10 mouse cellular contexts compared by ENCODE assay signal in the genomic region with DNA sequence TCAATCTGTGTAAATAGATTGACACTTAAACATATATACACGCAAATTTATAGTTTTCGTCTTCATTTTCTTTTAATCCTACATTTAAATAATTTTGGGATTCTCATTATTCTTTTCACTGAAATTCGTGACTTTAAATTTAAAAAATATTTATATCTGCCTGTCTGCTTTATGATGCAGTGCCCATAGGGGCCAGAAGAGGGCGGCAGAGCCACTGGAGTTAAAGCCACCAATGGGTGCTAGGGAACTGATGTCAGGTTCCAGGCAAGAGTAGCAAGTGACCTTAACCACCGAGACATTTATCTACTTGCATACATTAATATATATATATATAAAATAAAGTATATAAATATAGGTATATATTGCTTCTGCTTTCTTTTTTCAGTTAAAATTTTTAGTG. TPM values are rescaled to one million over a fixed set of nuclear protein-coding genes. Genes with fewer than 3 reads are reported as not detected.
DNase-seq lines count a peak whose midpoint lies in the region; ATAC-seq and TF ChIP-seq lines count a peak whose summit lies in the region.
"Had no signal": no experiment of that assay in that cellular context is flagged by ENCODE, and none has a peak within 500 bp of the region (broad histone marks: within the 10 kb centered on the region; RNA-seq: fewer than 3 reads in every experiment).

No protein-coding gene starts in this region.

- intact Hi-C loops in gastrocnemius, postnatal 36 days (cut with DNase I): no loop called here

- peak; percentile 23 for TF ChIP-seq CTCF in midbrain, postnatal 0 days (IDR thresholded peaks at IDR 0.05)

- no peak for ATAC-seq in midbrain, postnatal 0 days (ENCODE audit: low FRiP score)
- ATAC-seq in midbrain, embryonic 15.5 days (replicated peaks): no peak

- no peak for DNase-seq in midbrain, postnatal 0 days (ENCODE audit: low spot score)
- DNase-seq in adrenal gland, adult 2 months: peak; percentile 17
- DNase-seq in kidney, postnatal 4 days: peak; percentile 40 to 43
- DNase-seq in thymus, postnatal 14 days: peak; percentile 39
- DNase-seq in gastrocnemius, postnatal 36 days: no peak
- no peak for DNase-seq in heart, adult 8-10 months (ENCODE audit: low spot score)

- 64% methylated on average over 5 of the region's 5 CpGs for WGBS in midbrain, postnatal 0 days
- 68% methylated on average over 5 of the region's 5 CpGs for WGBS in midbrain, embryonic 15.5 days

- no peak overlapping the region for H3K27ac ChIP-seq in midbrain, postnatal 0 days (ENCODE audit: low read depth, low read length)
- H3K27ac ChIP-seq in midbrain, embryonic 15.5 days: no peak overlapping the region
- H3K27ac ChIP-seq: stomach, embryonic 15.5 days had no signal

- H3K4me3 ChIP-seq in midbrain, postnatal 0 days (ENCODE audit: low read depth, low read length): no peak overlapping the region
- H3K4me3 ChIP-seq in midbrain, embryonic 15.5 days: no peak overlapping the region
- H3K4me3 ChIP-seq: stomach, embryonic 15.5 days had no signal

- no peak overlapping the region for H3K4me2 ChIP-seq in midbrain, postnatal 0 days (ENCODE audit: low read depth, low read length, poor library complexity, severe bottlenecking)
- H3K4me2 ChIP-seq in midbrain, embryonic 15.5 days: no peak overlapping the region
- H3K4me2 ChIP-seq: stomach, embryonic 15.5 days had no signal

- H3K4me1 ChIP-seq in midbrain, postnatal 0 days (ENCODE audit: insufficient read depth, low read length): no peaks in the 10 kb centered on the region
- H3K4me1 ChIP-seq in midbrain, embryonic 15.5 days: no peaks in the 10 kb centered on the region
- H3K4me1 ChIP-seq: stomach, embryonic 15.5 days had no signal

- H3K9ac ChIP-seq in midbrain, postnatal 0 days (replicated peaks; ENCODE audit: low read length, poor library complexity, severe bottlenecking): no peak overlapping the region
- no peak overlapping the region for H3K9ac ChIP-seq in midbrain, embryonic 15.5 days
- H3K9ac ChIP-seq: stomach, embryonic 15.5 days had no signal

- H3K9me3 ChIP-seq in midbrain, postnatal 0 days (ENCODE audit: low read length): no peaks in the 10 kb centered on the region
- no peaks in the 10 kb centered on the region for H3K9me3 ChIP-seq in midbrain, embryonic 15.5 days
- H3K9me3 ChIP-seq: stomach, embryonic 15.5 days had no signal

- no peaks in the 10 kb centered on the region for H3K27me3 ChIP-seq in midbrain, postnatal 0 days (ENCODE audit: insufficient read depth, low read length)
- H3K27me3 ChIP-seq in midbrain, embryonic 15.5 days (replicated peaks): no peaks in the 10 kb centered on the region
- H3K27me3 ChIP-seq: stomach, embryonic 15.5 days had no signal

- H3K36me3 ChIP-seq in midbrain, postnatal 0 days (ENCODE audit: insufficient read depth, low read length): no peaks in the 10 kb centered on the region
- H3K36me3 ChIP-seq in midbrain, embryonic 15.5 days (replicated peaks): no peaks in the 10 kb centered on the region
- H3K36me3 ChIP-seq: stomach, embryonic 15.5 days had no signal

RNA-seq across cellular contexts. Expression of gene Olfr688, which starts 31.2 kb away (rescaled TPM):
- not detected in 2 replicates for total RNA-seq in midbrain, postnatal 0 days (2014; rRNA removed)
- not detected in 2 replicates for polyA plus RNA-seq in midbrain, postnatal 0 days (2015; fragmentation: Nextera tagmentation; extraction: Ambion mirVana)
- not detected in 2 replicates for polyA plus RNA-seq in midbrain, embryonic 15.5 days (2015; fragmentation: Nextera tagmentation; extraction: Ambion mirVana)
- total RNA-seq in adrenal gland, adult 2 months (2021): not detected
- polyA plus RNA-seq in adrenal gland, adult 2 months (2012; rRNA removed): not detected in 2 replicates
- total RNA-seq in gastrocnemius, postnatal 36 days (2021): not detected
- total RNA-seq in heart, adult 8-10 months (2022): not detected
- polyA plus RNA-seq: gonadal fat pad, adult 2 months; lung, embryonic 16.5 days; stomach, embryonic 15.5 days had no signal

RNA-seq across cellular contexts. Expression of gene Olfr686, which starts 49.4 kb away (rescaled TPM):
- not detected in 2 replicates for total RNA-seq in midbrain, postnatal 0 days (2014; rRNA removed)
- polyA plus RNA-seq in midbrain, postnatal 0 days (2015; fragmentation: Nextera tagmentation; extraction: Ambion mirVana): not detected in 2 replicates
- polyA plus RNA-seq in midbrain, embryonic 15.5 days (2015; fragmentation: Nextera tagmentation; extraction: Ambion mirVana): not detected in 2 replicates
- not detected for total RNA-seq in adrenal gland, adult 2 months (2021)
- polyA plus RNA-seq in adrenal gland, adult 2 months (2012; rRNA removed): not detected in 2 replicates
- total RNA-seq in gastrocnemius, postnatal 36 days (2021): not detected
- not detected for total RNA-seq in heart, adult 8-10 months (2022)
- polyA plus RNA-seq: gonadal fat pad, adult 2 months; lung, embryonic 16.5 days; stomach, embryonic 15.5 days had no signal

RNA-seq across cellular contexts. Expression of gene Olfr689, which starts 54.3 kb away (rescaled TPM):
- not detected in 2 replicates for total RNA-seq in midbrain, postnatal 0 days (2014; rRNA removed)
- polyA plus RNA-seq in midbrain, postnatal 0 days (2015; fragmentation: Nextera tagmentation; extraction: Ambion mirVana): 0.05 TPM in 1 of 2 replicates, not detected in the other
- polyA plus RNA-seq in midbrain, embryonic 15.5 days (2015; fragmentation: Nextera tagmentation; extraction: Ambion mirVana): not detected in 2 replicates
- total RNA-seq in adrenal gland, adult 2 months (2021): not detected
- not detected in 2 replicates for polyA plus RNA-seq in adrenal gland, adult 2 months (2012; rRNA removed)
- not detected for total RNA-seq in gastrocnemius, postnatal 36 days (2021)
- total RNA-seq in heart, adult 8-10 months (2022): not detected
- polyA plus RNA-seq: gonadal fat pad, adult 2 months; lung, embryonic 16.5 days; stomach, embryonic 15.5 days had no signal

Comparison
In these comparisons a context has a peak if more than half of its experiments do, and no peak if none do; other contexts are left out.
1. DNase-seq: peak in adrenal gland, adult 2 months (single experiment), kidney, postnatal 4 days (2 of 2) and thymus, postnatal 14 days (single experiment); none in midbrain, postnatal 0 days (single experiment), gastrocnemius, postnatal 36 days (0 of 2) and heart, adult 8-10 months (single experiment).